Mouse (Mus musculus) stomach, embryonic 14.5 days (tissue): ENCODE results near the gene Ndrg3. TPM values are rescaled to one million over a fixed set of nuclear protein-coding genes. Genes with fewer than 3 reads are reported as not detected.

Experiments used
- ATAC-seq: fragments of 200-750 bp; cut with Nextera tagmentation; 2 replicates; pipeline ENCODE4 v1.8.0; 2017; ENCODE audit warnings: low read depth, moderate TSS enrichment; ENCODE audit not compliant: insufficient number of reproducible peaks, insufficient read depth, low FRiP score
- H3K27ac ChIP-seq: fragments of 300-500 bp; sonication (generic); 2 replicates; pipeline ENCODE4 v1.5.1; 2014; ENCODE audit warnings: mild to moderate bottlenecking, low read length, moderate library complexity, mixed read lengths
- H3K27me3 ChIP-seq: fragments of 300-500 bp; sonication (generic); 2 replicates; pipeline ENCODE4 v1.6.1; 2014; ENCODE audit warnings: low read length, control low read depth, mixed read lengths; ENCODE audit not compliant: control insufficient read depth, insufficient read depth
- H3K36me3 ChIP-seq: fragments of 300-500 bp; sonication (generic); 2 replicates; pipeline ENCODE4 v1.6.1; 2014; ENCODE audit warnings: mild to moderate bottlenecking, control low read depth, low read length, moderate library complexity, mixed read lengths; ENCODE audit not compliant: control insufficient read depth, insufficient read depth
- H3K4me1 ChIP-seq: fragments of 300-500 bp; sonication (generic); 2 replicates; pipeline ENCODE4 v1.6.1; 2014; ENCODE audit warnings: low read length, control low read depth, mixed read lengths; ENCODE audit not compliant: control insufficient read depth, insufficient read depth
- H3K4me2 ChIP-seq: fragments of 300-500 bp; sonication (generic); replicated peaks from 2 replicates; pipeline ENCODE4 v1.6.1; 2014; ENCODE audit warnings: low read depth, low read length, control low read depth
- H3K4me3 ChIP-seq: fragments of 300-500 bp; sonication (generic); 2 replicates; pipeline ENCODE4 v1.5.1; 2014; ENCODE audit warnings: low read depth, low read length, control low read depth
- H3K9ac ChIP-seq: fragments of 300-500 bp; sonication (generic); replicated peaks from 2 replicates; pipeline ENCODE4 v1.6.1; 2014; ENCODE audit warnings: low read depth, mild to moderate bottlenecking, control low read depth, low read length, moderate library complexity, mixed read lengths
- H3K9me3 ChIP-seq: fragments of 300-500 bp; sonication (generic); 2 replicates; pipeline ENCODE4 v1.6.1; 2016; ENCODE audit warnings: low read depth, low read length, control low read depth; ENCODE audit not compliant: control insufficient read depth
- WGBS: fragments of 180-500 bp; shearing (Covaris S2); extraction: QIAGEN DNeasy Blood & Tissue Kit; methylation state at CpG from one replicate; pipeline ENCODE4 v1.1.7; 2014; 5-methylcytosine and 5-hydroxymethylcytosine counted together
- polyA plus RNA-seq: library from polyadenylated mRNA; unstranded; fragments of >200 nt; fragmentation: Nextera tagmentation; extraction: Ambion mirVana; gene quantifications from 2 replicates; pipeline ENCODE4 v1.2.1, GENCODE M21; 2014

Gene Ndrg3
- polyA plus RNA-seq, 1 experiment from 2014 or later: 44.4 TPM

DNA sequence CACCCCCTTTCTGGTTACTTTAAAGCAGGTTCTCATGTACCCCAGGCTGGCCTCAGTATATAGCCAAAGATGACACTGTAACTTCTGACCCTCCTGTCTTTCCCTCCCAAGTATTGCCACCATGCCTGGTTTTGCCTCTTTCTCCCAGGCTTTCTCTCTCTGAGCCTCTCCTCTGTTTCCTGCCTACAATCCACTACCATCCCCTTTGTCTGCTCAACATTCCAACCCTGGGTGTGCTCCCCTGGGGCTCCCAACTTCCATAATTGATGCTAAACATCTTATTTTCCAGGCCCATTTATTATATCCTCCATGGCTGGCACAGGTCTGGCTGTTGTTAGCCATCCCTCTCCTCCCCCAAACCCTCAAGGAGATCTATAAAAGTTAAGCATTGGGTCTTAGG is 16.7 kb upstream of the Ndrg3 start:
- Histone ChIP-seq H3K9me3 (no peaks in the 10 kb centered on the region), H3K27me3 (no peaks in the 10 kb centered on the region), H3K36me3 (no peaks in the 10 kb centered on the region; the same call in 1 of the 2 replicates), H3K9ac (no peak overlapping the region), H3K4me2 (no peak overlapping the region), H3K4me1 (peaks cover 12% of the 10 kb centered on the region; the same call in 1 of the 2 replicates), H3K27ac (no peak overlapping the region), H3K4me3 (no peak overlapping the region)
- ATAC-seq: no peak

DNA sequence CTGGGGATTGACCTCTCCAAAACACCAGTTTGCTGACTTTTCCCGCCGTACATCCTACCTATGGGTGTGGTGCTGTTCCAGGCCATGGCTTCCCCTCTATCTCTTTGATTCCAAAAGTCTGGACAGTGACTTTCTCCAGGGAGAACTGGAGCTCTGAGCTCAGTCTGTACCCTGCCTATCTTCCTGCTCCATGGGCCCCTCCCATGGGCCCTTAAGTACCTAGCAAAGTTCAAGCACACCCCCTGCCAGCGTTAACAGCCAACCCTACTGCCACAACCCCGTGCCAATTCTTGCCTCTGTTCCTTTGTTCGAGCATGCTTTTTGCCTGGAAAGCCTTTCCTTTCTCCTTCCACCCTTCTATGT is 15.4 kb upstream of the Ndrg3 start:
- peak overlapping the region; percentile 65 for H3K9ac ChIP-seq
- WGBS: 28% methylated on average over 5 of the region's 5 CpGs
- H3K4me3 ChIP-seq: peak overlapping the region; percentile 74
- peaks cover 4% of the 10 kb centered on the region; the same call in 1 of the 2 replicates for H3K36me3 ChIP-seq
- H3K9me3 ChIP-seq: no peaks in the 10 kb centered on the region
- peak overlapping the region; percentile 88 for H3K4me2 ChIP-seq
- peak overlapping the region; percentile 69 for H3K27ac ChIP-seq
- H3K27me3 ChIP-seq: no peaks in the 10 kb centered on the region
- ATAC-seq: no peak
- H3K4me1 ChIP-seq: peaks cover 12% of the 10 kb centered on the region; the same call in 1 of the 2 replicates

DNA sequence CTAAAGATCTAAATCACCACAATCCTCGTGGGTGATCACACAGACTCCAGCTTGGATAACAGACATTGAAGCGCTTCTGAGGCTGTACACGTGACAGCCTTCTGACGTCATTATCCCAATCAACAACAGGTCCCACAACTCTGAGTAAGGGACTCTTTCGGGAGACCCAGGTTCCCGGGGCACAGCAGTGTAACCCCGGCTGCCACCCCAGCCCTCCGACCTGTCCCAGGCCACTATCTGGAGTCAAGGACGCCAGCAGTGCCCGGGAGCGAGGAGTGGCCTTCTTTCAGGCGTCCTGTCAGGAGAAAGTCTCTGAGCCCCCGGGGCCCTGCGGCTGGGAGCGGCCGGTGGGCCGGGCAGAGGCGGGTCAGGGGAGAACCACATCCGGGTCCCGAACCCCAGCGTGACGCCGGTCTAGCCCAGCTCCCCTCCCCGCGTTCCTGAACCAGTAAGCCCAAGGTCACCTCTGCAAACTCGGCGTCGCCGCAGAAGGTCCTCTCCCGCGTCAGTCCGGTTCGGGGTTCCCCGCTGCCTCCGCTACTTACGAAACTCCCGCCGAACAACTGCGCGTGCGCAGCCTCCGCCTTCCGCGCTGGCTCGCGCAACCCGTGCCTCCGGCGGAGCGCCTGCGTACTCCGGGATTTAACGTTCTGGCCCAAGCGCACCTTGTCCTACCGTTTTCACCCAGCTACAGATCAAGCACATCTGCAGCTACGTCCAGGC is 14.8 kb upstream of the Ndrg3 start, which contains the start of gene Dsn1:
Gene Dsn1 (minus strand): TSS at position 644 of the 723 bp plus-strand sequence.
- Histone ChIP-seq H3K9ac (peak within 1 kb of the TSS; percentile 65), H3K9me3 (no peaks in the 10 kb centered on the region), H3K4me1 (peaks cover 12% of the 10 kb centered on the region; the same call in 1 of the 2 replicates), H3K27me3 (no peaks in the 10 kb centered on the region), H3K4me3 (peak within 1 kb of the TSS; percentile 74), H3K36me3 (peaks cover 5% of the 10 kb centered on the region; the same call in 1 of the 2 replicates), H3K27ac (peak within 1 kb of the TSS; percentile 69), H3K4me2 (peak within 1 kb of the TSS; percentile 88)
- ATAC-seq: peak; percentile 84
- under 1% methylated on average over 56 of the region's 56 CpGs for WGBS

DNA sequence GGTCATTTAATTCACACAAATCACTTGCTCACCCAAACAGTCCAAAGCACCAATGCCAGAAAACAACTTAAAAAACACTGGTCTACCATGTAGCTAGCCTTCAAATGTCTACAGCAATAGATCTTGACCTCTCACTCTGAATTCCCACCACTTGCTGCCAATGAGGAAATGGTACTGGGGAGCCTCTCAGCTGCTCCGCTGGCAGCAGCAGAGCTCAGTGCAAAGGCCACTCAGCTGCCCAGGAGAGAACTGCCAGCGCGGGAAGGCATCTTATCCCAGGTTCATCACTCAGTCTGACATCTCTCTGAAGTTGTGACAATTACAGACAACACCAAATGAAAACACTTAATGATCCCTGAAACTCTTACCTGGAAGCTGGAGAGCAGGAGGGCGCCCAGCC is 10.5 kb upstream of the Ndrg3 start:
- no peak overlapping the region for H3K4me3 ChIP-seq
- H3K27ac ChIP-seq: no peak overlapping the region
- H3K9ac ChIP-seq: no peak overlapping the region
- H3K4me2 ChIP-seq: no peak overlapping the region
- no peaks in the 10 kb centered on the region for H3K27me3 ChIP-seq
- H3K9me3 ChIP-seq: no peaks in the 10 kb centered on the region
- WGBS: 86% methylated on average over 4 of the region's 4 CpGs
- H3K36me3 ChIP-seq: peaks cover 36% of the 10 kb centered on the region
- no peak for ATAC-seq
- H3K4me1 ChIP-seq: peaks cover 5% of the 10 kb centered on the region; the same call in 1 of the 2 replicates

DNA sequence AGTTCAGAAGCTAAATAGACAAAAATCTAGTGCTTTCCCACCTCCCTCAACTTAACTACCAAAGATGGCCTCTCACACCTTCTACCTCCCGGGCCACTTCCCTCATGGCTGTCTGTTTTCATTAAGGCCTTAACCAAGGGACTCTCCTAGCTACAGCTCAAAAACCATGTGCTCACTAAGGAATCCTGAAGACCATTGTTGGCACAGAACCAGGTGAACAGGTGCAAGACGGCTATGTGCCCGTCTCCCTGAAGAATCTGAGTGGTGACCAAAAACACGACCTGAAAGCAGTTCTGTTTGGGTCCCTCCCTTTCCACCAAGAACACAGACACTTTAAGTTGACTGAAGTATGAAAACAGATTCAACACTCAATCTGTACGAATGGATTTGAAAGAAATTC is 6.4 kb upstream of the Ndrg3 start:
- H3K9me3 ChIP-seq: no peaks in the 10 kb centered on the region
- H3K36me3 ChIP-seq: peaks cover 57% of the 10 kb centered on the region
- WGBS: 86% methylated on average over 5 of the region's 5 CpGs
- no peaks in the 10 kb centered on the region for H3K27me3 ChIP-seq
- H3K4me1 ChIP-seq: no peaks in the 10 kb centered on the region
- no peak overlapping the region for H3K4me2 ChIP-seq
- no peak for ATAC-seq
- H3K9ac ChIP-seq: no peak overlapping the region
- H3K4me3 ChIP-seq: no peak overlapping the region
- H3K27ac ChIP-seq: no peak overlapping the region

DNA sequence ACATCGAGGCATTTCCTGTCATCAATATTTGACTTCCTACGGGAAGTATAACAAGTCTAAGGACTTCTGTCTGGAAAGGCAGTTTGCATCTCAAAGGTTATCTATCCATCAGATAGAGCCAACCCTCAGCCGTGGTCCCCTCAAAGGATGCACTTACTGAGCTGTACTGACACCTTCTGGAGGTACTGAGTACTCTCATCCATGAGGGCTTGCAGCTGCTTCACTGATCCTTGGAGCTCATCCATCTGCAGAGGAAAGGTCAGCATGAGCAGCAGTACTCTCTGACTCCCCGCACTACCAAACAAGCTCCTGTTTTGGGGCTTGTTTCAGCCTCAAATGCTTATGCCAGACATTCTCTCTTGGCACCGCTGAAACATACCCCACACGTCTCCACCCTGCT is 4.7 kb upstream of the Ndrg3 start:
- Histone ChIP-seq H3K4me3 (no peak overlapping the region), H3K27me3 (no peaks in the 10 kb centered on the region), H3K27ac (no peak overlapping the region), H3K4me1 (no peaks in the 10 kb centered on the region), H3K9ac (no peak overlapping the region), H3K9me3 (no peaks in the 10 kb centered on the region), H3K4me2 (no peak overlapping the region), H3K36me3 (peaks cover 52% of the 10 kb centered on the region)
- WGBS: 57% methylated on average over 6 of the region's 6 CpGs
- no peak for ATAC-seq

DNA sequence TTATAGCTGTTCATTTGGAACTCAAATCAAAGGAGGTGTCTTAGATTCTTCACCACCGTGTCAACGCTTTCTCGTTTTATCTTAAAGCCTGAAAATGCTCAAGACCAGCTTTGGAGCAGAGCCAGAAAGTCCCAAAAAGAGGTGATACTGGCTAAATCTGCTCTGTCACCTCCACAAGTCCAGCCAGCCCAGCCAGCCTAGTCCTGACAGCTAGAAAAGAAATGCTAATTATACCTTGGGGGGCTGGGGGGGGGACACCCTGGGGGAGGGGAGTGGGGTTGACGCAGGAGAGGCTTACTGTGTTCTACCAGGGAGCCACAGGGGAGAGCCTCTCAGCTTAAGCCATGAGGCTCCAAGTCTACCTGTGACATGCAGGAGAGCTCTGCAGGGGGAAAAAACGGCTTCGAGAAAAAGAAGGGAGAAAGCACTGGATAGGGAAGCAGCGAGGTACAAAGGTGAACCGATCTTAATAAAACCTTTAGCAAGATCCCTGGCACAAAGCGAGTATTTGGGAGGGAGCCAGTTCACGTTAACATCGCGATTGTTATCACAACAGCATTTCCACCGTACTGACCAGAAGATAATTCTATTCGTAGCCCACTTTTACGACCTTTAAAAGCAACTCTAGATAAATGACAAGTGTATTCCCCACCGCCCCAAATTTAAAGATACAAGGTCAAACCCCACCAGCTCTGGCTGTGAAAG is 977 bp downstream of the Ndrg3 start:
- WGBS: 8% methylated on average over 16 of the region's 16 CpGs

DNA sequence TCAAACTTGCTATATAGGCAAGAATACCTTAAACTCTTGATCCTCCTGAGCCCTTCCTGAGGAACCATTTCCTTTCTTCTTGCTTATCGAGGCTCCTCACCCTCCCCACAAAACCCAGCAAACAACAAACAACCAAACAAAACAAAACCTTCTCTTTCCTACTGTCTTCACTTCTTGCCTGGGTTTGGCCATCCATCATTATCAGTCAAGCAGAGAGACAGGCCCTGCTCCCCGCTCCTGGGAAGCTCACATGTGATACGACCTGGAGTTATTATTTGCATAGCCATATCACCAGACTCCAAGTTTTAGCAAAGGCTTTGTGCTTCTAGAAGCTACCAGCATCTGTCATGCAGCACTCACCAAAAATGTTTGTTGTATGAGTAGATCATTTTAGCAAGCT is 4.5 kb downstream of the Ndrg3 start:
- Histone ChIP-seq H3K36me3 (no peaks in the 10 kb centered on the region), H3K4me2 (no peak overlapping the region), H3K27me3 (no peaks in the 10 kb centered on the region), H3K9me3 (no peaks in the 10 kb centered on the region), H3K9ac (no peak overlapping the region), H3K27ac (no peak overlapping the region), H3K4me3 (no peak overlapping the region), H3K4me1 (peaks cover 10% of the 10 kb centered on the region)
- WGBS: 50% methylated on average over 3 of the region's 3 CpGs
- ATAC-seq: no peak

More for the DNA sequence above, 977 bp downstream of the Ndrg3 start:
- H3K4me3 ChIP-seq: peak overlapping the region; percentile 77
- H3K4me1 ChIP-seq: peaks cover 5% of the 10 kb centered on the region; the same call in 1 of the 2 replicates
- H3K36me3 ChIP-seq: peaks cover 10% of the 10 kb centered on the region
- H3K9ac ChIP-seq: peak overlapping the region; percentile 83
- H3K4me2 ChIP-seq: peak overlapping the region; percentile 87
- no peaks in the 10 kb centered on the region for H3K9me3 ChIP-seq
- no peaks in the 10 kb centered on the region for H3K27me3 ChIP-seq
- ATAC-seq: no peak
- no peak overlapping the region for H3K27ac ChIP-seq
